Mouse (Mus musculus) midbrain, embryonic 13.5 days (tissue): ENCODE results near the gene Pde8a. TPM values are rescaled to one million over a fixed set of nuclear protein-coding genes. Genes with fewer than 3 reads are reported as not detected.
A peak's percentile ranks its signal among the peaks of the same experiment; 100 is the strongest.

Experiments used
- ATAC-seq: fragments of 200-750 bp; cut with Nextera tagmentation; 2 replicates; pipeline ENCODE4 v1.8.0; 2017; ENCODE audit warnings: mild to moderate bottlenecking, moderate TSS enrichment, moderate library complexity
- H3K27ac ChIP-seq: fragments of 300-500 bp; sonication (generic); 2 replicates; pipeline ENCODE4 v1.5.1; 2015; ENCODE audit warnings: inconsistent platforms, mild to moderate bottlenecking, moderate library complexity
- H3K27me3 ChIP-seq: fragments of 300-500 bp; sonication (generic); 2 replicates; pipeline ENCODE4 v1.6.1; 2015; ENCODE audit warnings: mild to moderate bottlenecking, inconsistent platforms
- H3K36me3 ChIP-seq: fragments of 300-500 bp; sonication (generic); 2 replicates; pipeline ENCODE4 v1.6.1; 2015; ENCODE audit warnings: mild to moderate bottlenecking, inconsistent platforms
- H3K4me1 ChIP-seq: fragments of 300-500 bp; sonication (generic); replicated peaks from 2 replicates; pipeline ENCODE4 v1.6.1; 2015; ENCODE audit warnings: inconsistent platforms
- H3K4me2 ChIP-seq: fragments of 300-500 bp; sonication (generic); replicated peaks from 2 replicates; pipeline ENCODE4 v1.6.1; 2015; ENCODE audit warnings: moderate library complexity, mild to moderate bottlenecking, inconsistent platforms
- H3K4me3 ChIP-seq: fragments of 300-500 bp; sonication (generic); replicated peaks from 2 replicates; pipeline ENCODE4 v1.5.1; 2015; ENCODE audit warnings: mild to moderate bottlenecking, inconsistent platforms
- H3K9ac ChIP-seq: fragments of 300-500 bp; sonication (generic); replicated peaks from 2 replicates; pipeline ENCODE4 v1.6.1; 2015; ENCODE audit warnings: mild to moderate bottlenecking, inconsistent platforms
- H3K9me3 ChIP-seq: fragments of 300-500 bp; sonication (generic); 2 replicates; pipeline ENCODE4 v1.6.1; 2016; ENCODE audit warnings: mild to moderate bottlenecking, inconsistent platforms
- WGBS: fragments of 180-500 bp; shearing (Covaris S2); methylation state at CpG from one replicate; pipeline ENCODE4 v1.1.7; 2015; 5-methylcytosine and 5-hydroxymethylcytosine counted together
- polyA plus RNA-seq: library from polyadenylated mRNA; unstranded; fragments of >200 nt; fragmentation: Nextera tagmentation; extraction: Ambion mirVana; gene quantifications from 2 replicates; pipeline ENCODE4 v1.2.1, GENCODE M21; 2015

Gene Pde8a
- polyA plus RNA-seq, 1 experiment from 2014 or later, result 2.5 TPM

DNA sequence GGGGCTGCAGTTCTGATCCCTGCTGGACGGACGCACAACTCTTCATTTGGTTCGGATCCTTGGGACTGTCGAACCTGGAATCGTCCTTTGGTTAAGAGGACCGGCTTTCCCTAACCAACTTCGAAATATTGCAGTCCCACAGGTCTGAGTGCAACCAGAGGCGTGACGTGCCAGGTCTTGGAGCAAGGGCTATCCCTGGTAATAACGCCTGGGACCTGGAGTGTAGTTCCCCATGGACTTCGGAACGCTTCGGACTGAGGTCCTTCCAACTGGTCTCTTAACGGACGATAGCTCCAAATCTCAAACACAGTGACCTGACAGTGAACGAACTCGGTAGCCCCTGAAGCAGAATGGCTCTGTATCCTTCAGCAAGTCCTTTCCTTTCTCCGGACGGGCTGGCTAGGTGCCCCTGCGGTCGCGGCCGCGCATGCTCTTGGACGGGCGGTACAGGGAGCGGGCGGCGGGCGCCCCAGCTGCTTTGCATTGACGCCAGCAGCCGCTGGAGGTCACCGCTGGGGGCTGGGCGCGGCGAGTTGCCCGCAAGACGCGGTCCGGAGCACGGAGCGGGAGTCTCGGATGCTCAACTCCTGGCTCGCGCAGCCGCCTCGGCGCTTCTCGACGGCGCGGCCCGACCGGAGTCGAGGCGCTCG lies 574 bp upstream of the Pde8a start:
- Histone ChIP-seq H3K9ac (peak overlapping the region; percentile 43), H3K27ac (peak overlapping the region; percentile 10; the same call in 1 of the 2 replicates), H3K27me3 (peaks cover 64% of the 10 kb centered on the region)

DNA sequence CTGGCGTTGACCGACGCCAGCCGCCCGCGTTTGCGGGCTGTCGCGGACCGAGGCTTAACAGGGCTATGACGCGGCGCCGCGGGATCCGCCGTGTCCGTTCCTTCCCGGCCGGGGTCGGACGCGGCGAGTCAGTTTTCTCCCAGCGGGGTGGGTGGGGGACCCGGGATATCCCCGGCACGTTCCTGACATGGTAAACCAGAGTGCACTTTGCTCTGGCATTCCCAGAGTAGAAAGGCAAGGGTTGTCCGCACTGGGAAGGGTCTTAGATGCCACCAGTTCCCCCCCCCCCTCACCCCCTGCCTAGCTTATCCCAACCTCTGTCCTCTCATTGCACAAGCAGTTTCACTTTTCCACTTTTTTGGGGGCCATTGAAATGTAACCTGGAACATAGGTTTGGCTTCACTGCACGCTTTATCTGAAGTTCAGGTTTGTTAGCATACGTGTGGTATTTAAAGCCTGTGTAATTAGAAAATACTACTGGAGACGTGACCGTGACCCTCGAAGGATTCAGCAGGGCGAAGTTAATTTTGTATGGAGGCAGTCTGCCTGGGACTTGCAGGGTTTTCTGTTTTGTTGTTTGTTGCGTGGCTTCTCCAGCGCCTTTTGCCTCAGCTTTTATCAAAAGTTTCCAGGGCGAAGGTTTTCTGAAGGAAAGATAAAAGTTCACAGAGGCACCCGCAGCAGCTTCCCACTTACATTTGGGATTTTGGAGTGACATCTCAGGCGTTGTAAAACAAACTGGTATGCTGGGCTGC lies 934 bp downstream of the Pde8a start:
- peak overlapping the region; percentile 62 for H3K4me2 ChIP-seq
- no peak overlapping the region; the same call in 1 of the 2 replicates for H3K9ac ChIP-seq
- no peak for ATAC-seq
- no peaks in the 10 kb centered on the region for H3K36me3 ChIP-seq
- 3% methylated on average over 39 of the region's 40 CpGs for WGBS
- peaks cover 18% of the 10 kb centered on the region for H3K4me1 ChIP-seq
- peak overlapping the region; percentile 47 for H3K4me3 ChIP-seq
- H3K27me3 ChIP-seq, result peaks cover 64% of the 10 kb centered on the region
- no peak overlapping the region for H3K27ac ChIP-seq
- H3K9me3 ChIP-seq, result no peaks in the 10 kb centered on the region

More for the DNA sequence above, 574 bp upstream of the Pde8a start:
- under 1% methylated on average over 57 of the region's 57 CpGs for WGBS
- no peaks in the 10 kb centered on the region for H3K36me3 ChIP-seq
- no peaks in the 10 kb centered on the region for H3K9me3 ChIP-seq
- H3K4me3 ChIP-seq, result peak overlapping the region; percentile 47
- H3K4me1 ChIP-seq, result peaks cover 18% of the 10 kb centered on the region
- peak; percentile 92 for ATAC-seq
- H3K4me2 ChIP-seq, result peak overlapping the region; percentile 62

DNA sequence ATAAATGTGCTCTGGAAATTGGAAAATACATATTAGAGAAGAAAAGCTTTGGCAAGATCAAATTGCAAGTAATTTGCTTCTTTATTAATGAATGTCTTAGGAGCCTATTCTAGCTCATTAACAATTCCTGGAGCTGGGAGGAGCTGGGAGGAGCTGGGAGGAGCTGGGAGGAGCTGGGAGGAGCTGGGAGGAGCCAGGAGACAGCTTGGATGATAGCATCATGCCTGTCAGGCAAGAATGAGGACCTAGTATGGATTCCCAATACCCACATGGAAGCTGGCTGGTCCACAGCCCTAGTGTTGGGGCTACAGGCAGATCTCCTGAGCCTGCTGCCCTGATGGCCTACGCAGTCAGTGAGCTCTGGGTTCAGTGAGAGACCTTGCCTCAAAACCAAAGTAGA lies 2.6 kb downstream of the Pde8a start:
- no peak overlapping the region for H3K27ac ChIP-seq
- H3K9ac ChIP-seq, result no peak overlapping the region
- H3K36me3 ChIP-seq, result no peaks in the 10 kb centered on the region
- no peaks in the 10 kb centered on the region for H3K9me3 ChIP-seq
- H3K4me2 ChIP-seq, result no peak overlapping the region
- ATAC-seq, result no peak
- no peak overlapping the region for H3K4me3 ChIP-seq
- H3K27me3 ChIP-seq, result peaks cover 55% of the 10 kb centered on the region
- H3K4me1 ChIP-seq, result peaks cover 18% of the 10 kb centered on the region
- 73% methylated on average over 1 of the region's 1 CpGs for WGBS

GRCm38 (mm10) chr7:81219321-81219720 lies 5.9 kb downstream of the Pde8a start:
- no peak overlapping the region for H3K4me3 ChIP-seq
- no peaks in the 10 kb centered on the region for H3K36me3 ChIP-seq
- WGBS, result 65% methylated on average over 7 of the region's 7 CpGs
- no peaks in the 10 kb centered on the region for H3K4me1 ChIP-seq
- no peak overlapping the region for H3K9ac ChIP-seq
- H3K27me3 ChIP-seq, result peaks cover 23% of the 10 kb centered on the region
- no peak for ATAC-seq
- no peak overlapping the region for H3K27ac ChIP-seq
- no peaks in the 10 kb centered on the region for H3K9me3 ChIP-seq
- H3K4me2 ChIP-seq, result no peak overlapping the region

GRCm38 (mm10) chr7:81220381-81220780 lies 7.0 kb downstream of the Pde8a start:
- peaks cover 13% of the 10 kb centered on the region for H3K27me3 ChIP-seq
- H3K9me3 ChIP-seq, result no peaks in the 10 kb centered on the region
- H3K27ac ChIP-seq, result no peak overlapping the region
- no peak for ATAC-seq
- WGBS, result 62% methylated on average over 3 of the region's 3 CpGs
- H3K4me3 ChIP-seq, result no peak overlapping the region
- no peaks in the 10 kb centered on the region for H3K36me3 ChIP-seq
- no peak overlapping the region for H3K4me2 ChIP-seq
- no peak overlapping the region for H3K9ac ChIP-seq
- no peaks in the 10 kb centered on the region for H3K4me1 ChIP-seq

- Histone ChIP-seq H3K9ac (no peak overlapping the region), H3K27me3 (no peaks in the 10 kb centered on the region), H3K4me1 (no peaks in the 10 kb centered on the region), H3K4me3 (no peak overlapping the region), H3K27ac (no peak overlapping the region), H3K9me3 (no peaks in the 10 kb centered on the region), H3K4me2 (no peak overlapping the region), H3K36me3 (no peaks in the 10 kb centered on the region)
- no peak for ATAC-seq
- WGBS, result 94% methylated on average over 7 of the region's 7 CpGs
Measured at GRCm38 (mm10) chr7:81224260-81224659, 10.9 kb downstream of the Pde8a start.

DNA sequence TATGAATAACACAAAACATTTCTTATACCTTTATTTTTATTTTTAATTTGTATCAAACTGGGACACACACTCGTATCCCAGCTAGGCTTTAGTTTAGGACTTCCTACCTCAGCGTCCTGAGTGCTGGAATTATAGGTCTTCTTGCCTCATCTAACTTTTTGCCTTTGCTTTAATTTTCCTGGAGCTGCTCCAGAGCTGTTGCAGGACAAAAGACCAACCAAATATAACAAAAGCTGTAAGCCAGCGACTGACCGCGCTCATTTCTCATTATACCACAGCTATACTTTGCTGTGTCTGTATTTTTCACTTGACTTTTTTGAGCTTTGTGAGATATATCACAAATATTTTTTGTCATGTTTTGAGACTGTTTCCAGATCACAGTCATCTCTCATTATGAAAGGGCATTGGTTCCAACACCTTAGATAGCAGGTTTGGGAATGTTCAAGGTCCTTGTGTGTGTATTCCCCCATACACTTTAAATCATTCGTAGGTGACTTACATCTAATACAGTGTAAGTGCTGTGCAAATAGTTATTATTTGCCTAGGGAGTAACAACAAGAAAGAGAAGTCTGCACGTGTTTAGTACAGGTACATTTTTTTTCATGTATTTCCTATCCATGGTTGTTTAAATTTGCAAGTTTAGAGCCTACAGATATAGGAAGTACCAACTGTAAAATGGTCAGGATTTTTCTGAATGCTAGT lies 16.8 kb downstream of the Pde8a start:
- H3K36me3 ChIP-seq, result no peaks in the 10 kb centered on the region
- H3K9ac ChIP-seq, result no peak overlapping the region
- no peaks in the 10 kb centered on the region for H3K4me1 ChIP-seq
- no peak overlapping the region for H3K4me3 ChIP-seq
- ATAC-seq, result no peak
- 88% methylated on average over 7 of the region's 7 CpGs for whole genome bisulfite sequencing
- no peaks in the 10 kb centered on the region for H3K9me3 ChIP-seq
- H3K27me3 ChIP-seq, result no peaks in the 10 kb centered on the region
- no peak overlapping the region for H3K4me2 ChIP-seq
- no peak overlapping the region for H3K27ac ChIP-seq

DNA sequence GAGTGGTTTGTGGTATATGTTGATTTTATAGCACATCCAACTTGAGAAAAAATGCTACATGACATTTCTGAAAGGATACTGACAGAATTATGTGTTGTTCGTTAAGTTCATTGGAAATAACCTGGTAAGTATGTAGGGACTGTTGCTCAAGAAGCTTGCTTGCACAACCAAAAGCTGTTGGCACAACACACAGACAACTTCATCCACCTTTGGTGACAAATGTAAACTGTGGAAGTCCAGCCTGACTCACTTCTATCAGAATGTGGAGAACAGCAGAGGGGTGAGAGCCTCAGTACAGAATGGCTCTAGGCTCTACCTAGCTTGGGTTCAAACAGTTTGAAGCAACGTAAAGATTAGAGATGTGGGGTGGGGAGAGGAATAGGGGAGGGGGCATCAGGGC lies 19.3 kb downstream of the Pde8a start:
- Histone ChIP-seq H3K4me1 (no peaks in the 10 kb centered on the region), H3K9me3 (no peaks in the 10 kb centered on the region), H3K9ac (no peak overlapping the region), H3K36me3 (no peaks in the 10 kb centered on the region), H3K27ac (no peak overlapping the region), H3K4me2 (no peak overlapping the region), H3K27me3 (no peaks in the 10 kb centered on the region), H3K4me3 (no peak overlapping the region)
- ATAC-seq, result no peak
- WGBS, result 85% methylated on average over 2 of the region's 2 CpGs

GRCm38 (mm10) chr7:81235117-81235516 lies 21.7 kb downstream of the Pde8a start:
- Histone ChIP-seq H3K4me2 (no peak overlapping the region), H3K4me1 (no peaks in the 10 kb centered on the region), H3K27ac (no peak overlapping the region), H3K4me3 (no peak overlapping the region), H3K27me3 (no peaks in the 10 kb centered on the region), H3K9ac (no peak overlapping the region), H3K9me3 (no peaks in the 10 kb centered on the region), H3K36me3 (no peaks in the 10 kb centered on the region)
- ATAC-seq, result no peak
- WGBS, result 89% methylated on average over 2 of the region's 2 CpGs

DNA sequence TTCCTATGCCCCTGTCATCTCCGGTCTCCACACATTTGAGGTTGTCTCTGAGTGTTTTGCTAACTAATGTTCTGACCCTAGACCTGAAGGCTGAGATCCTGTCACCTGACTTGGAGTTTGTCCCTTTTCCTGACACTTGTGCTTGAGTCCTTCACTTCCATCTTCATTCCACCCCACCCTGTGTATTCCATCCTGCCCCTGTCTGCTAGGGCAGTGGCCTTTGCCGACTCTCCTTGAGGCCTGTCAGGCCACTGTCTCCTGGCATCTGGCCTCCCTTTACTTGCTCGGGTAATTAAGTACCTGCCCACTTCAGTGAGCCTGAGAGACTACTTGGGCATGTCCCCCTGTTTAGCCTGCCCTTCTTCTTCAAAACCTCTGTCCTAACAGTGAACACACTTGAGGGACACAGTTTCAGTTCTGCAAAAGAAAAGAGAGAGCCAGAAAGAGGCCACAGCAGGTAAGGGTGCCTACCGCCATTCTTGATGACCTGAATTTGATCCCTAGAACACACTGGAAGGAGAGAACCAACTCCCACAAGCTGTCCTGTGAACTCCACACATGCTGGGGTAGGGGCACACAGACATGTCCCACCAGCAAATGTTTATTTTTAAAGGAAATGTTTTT lies 22.3 kb downstream of the Pde8a start:
- WGBS, result 78% methylated on average over 4 of the region's 4 CpGs
- no peaks in the 10 kb centered on the region for H3K36me3 ChIP-seq
- H3K9ac ChIP-seq, result no peak overlapping the region
- no peaks in the 10 kb centered on the region for H3K27me3 ChIP-seq
- no peaks in the 10 kb centered on the region for H3K4me1 ChIP-seq
- no peak for ATAC-seq
- H3K27ac ChIP-seq, result no peak overlapping the region
- H3K9me3 ChIP-seq, result no peaks in the 10 kb centered on the region
- no peak overlapping the region for H3K4me2 ChIP-seq
- H3K4me3 ChIP-seq, result no peak overlapping the region

GRCm38 (mm10) chr7:81243361-81243760 lies 30.0 kb downstream of the Pde8a start:
- Histone ChIP-seq H3K27me3 (no peaks in the 10 kb centered on the region), H3K36me3 (no peaks in the 10 kb centered on the region), H3K4me2 (no peak overlapping the region), H3K9ac (no peak overlapping the region), H3K4me1 (no peaks in the 10 kb centered on the region), H3K27ac (no peak overlapping the region), H3K9me3 (no peaks in the 10 kb centered on the region), H3K4me3 (no peak overlapping the region)
- WGBS, result 76% methylated on average over 5 of the region's 5 CpGs
- no peak for ATAC-seq

GRCm38 (mm10) chr7:81249854-81250279 lies 36.5 kb downstream of the Pde8a start:
- H3K27ac ChIP-seq, result no peak overlapping the region
- H3K9me3 ChIP-seq, result no peaks in the 10 kb centered on the region
- H3K27me3 ChIP-seq, result no peaks in the 10 kb centered on the region
- no peak for ATAC-seq
- H3K4me1 ChIP-seq, result no peaks in the 10 kb centered on the region
- no peak overlapping the region for H3K4me3 ChIP-seq
- H3K9ac ChIP-seq, result no peak overlapping the region
- 91% methylated on average over 3 of the region's 3 CpGs for WGBS
- no peak overlapping the region for H3K4me2 ChIP-seq
- no peaks in the 10 kb centered on the region for H3K36me3 ChIP-seq
